Mouse (Mus musculus): Measurements from ENCODE around the gene Rictor. TPM values are rescaled to one million over a fixed set of nuclear protein-coding genes. Genes with fewer than 3 reads are reported as not detected.

Gene Rictor
- 37.9 and 41.9 TPM in 2 replicates for polyA plus RNA-seq (2016; fragmentation: Nextera tagmentation; extraction: Ambion mirVana)

DNA sequence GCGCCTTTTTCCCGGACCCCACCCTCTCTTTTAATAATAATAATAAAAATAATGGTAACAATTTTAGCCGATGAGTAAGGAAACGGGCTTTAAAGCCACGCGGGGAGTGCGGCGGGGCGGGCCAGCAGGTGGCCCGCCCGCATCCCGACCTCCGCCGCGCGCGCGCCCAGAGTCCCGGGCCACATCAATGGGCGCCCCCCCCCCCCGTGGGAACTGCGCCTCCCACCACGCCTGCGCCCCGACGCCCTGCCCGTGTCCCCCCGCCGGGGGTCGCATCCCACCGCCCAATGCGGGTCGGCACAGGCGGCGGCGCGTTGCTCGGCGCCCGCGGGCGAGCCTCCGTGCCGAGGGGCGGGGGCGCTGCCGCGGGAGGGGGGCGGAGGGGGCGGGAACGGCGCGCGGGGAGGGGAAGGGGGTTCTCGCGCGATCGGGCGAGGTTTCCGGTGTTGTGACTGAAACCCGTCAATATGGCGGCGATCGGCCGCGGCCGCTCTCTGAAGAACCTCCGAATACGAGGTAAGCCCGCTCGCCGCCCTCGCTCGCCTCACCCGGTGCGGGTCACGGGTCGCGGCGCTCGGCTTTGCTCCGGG, at the start of gene Rictor:
Rictor (plus strand) TSS at position 444 of the 590 bp plus-strand sequence.
- Histone ChIP-seq H3K4me3 (peak within 1 kb of the TSS; percentile 91), H3K27me3 (ENCODE audit: low read depth, poor library complexity, severe bottlenecking) (no peaks in the 10 kb centered on the region; the same call in 1 of the 2 replicates), H3K36me3 (no peaks in the 10 kb centered on the region), H3K4me1 (peaks cover 29% of the 10 kb centered on the region), H3K27ac (replicated peaks) (peak within 1 kb of the TSS; percentile 96), H3K9me3 (replicated peaks) (no peaks in the 10 kb centered on the region)
- DNase-seq (ENCODE audit: low spot score): peak; percentile 93
- under 1% methylated on average over 78 of the region's 82 CpGs for WGBS

DNA sequence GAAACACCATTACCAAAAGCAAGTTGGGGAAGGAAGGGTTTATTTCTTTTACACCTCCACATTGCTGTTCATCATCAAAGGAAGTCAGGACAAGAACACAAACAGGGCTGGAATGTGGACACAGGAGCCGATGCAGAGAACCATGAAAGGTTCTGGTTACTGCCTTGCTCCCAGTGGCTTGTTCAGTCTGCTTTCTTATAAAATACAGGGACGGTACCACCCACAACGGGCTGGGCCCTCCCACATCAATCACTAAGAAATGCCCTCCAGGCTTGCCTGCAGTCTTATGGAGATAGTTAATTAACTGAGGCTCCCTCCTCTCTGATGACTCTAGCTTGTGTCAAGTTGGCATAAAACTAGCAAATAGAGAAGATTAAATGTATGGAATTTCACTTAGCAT, 46.2 kb upstream of the Rictor start:
- H3K4me1 ChIP-seq: peaks cover under 1% of the 10 kb centered on the region
- no peak for DNase-seq (ENCODE audit: low spot score)
- H3K27me3 ChIP-seq (ENCODE audit: low read depth, poor library complexity, severe bottlenecking): no peaks in the 10 kb centered on the region
- no peak overlapping the region for H3K27ac ChIP-seq (replicated peaks)
- H3K36me3 ChIP-seq: no peaks in the 10 kb centered on the region
- WGBS: 67% methylated on average over 3 of the region's 3 CpGs
- H3K4me3 ChIP-seq: no peak overlapping the region
- H3K9me3 ChIP-seq (replicated peaks): no peaks in the 10 kb centered on the region

DNA sequence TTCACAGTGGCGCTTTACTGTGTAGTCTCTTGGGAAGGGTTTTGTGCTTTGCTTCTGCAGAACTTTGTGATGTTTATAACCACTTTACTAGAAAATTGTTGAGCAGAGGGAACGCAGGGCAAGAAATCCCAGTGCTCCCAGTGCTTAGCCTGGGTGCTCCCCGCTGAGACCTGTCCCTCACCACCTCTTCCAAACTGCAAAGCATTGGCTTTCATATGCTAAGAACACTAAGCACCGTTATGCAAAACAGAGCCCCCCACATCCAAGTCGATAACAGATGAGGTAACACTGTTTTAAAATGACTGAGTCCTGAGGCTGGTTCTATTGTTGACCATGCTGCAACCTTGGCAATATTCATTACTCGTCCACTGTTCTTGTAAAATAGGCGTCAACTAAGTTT, 44.2 kb upstream of the Rictor start:
- H3K4me1 ChIP-seq: peaks cover 3% of the 10 kb centered on the region; the same call in 1 of the 2 replicates

DNA sequence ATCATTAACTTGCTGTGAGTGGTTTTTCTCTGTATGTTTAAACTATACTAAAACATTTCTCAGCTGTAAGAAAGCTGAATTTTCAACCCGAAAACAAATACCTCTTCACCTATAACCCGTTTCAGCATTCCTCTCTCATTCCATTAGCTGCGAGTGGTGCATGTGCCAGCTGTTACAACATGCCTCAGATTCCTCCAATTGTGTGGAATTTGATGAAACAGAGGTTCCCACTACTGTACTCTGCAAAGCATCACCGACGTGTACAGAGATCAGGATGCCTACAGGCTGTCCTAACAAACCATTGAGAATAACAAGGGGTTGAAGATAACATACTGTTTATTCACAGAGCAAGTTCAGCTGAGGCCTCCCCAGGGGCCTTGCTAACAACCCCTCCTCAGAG, 42.1 kb upstream of the Rictor start:
- Histone ChIP-seq H3K36me3 (no peaks in the 10 kb centered on the region), H3K27ac (replicated peaks) (no peak overlapping the region), H3K27me3 (ENCODE audit: low read depth, poor library complexity, severe bottlenecking) (no peaks in the 10 kb centered on the region), H3K9me3 (replicated peaks) (no peaks in the 10 kb centered on the region), H3K4me1 (peaks cover 5% of the 10 kb centered on the region; the same call in 1 of the 2 replicates), H3K4me3 (no peak overlapping the region)
- DNase-seq (ENCODE audit: low spot score): no peak
- WGBS: 53% methylated on average over 5 of the region's 5 CpGs

More for the DNA sequence above, 44.2 kb upstream of the Rictor start:
- Histone ChIP-seq H3K4me3 (no peak overlapping the region), H3K27ac (replicated peaks) (no peak overlapping the region), H3K27me3 (ENCODE audit: low read depth, poor library complexity, severe bottlenecking) (no peaks in the 10 kb centered on the region), H3K9me3 (replicated peaks) (no peaks in the 10 kb centered on the region), H3K36me3 (no peaks in the 10 kb centered on the region)
- 70% methylated on average over 7 of the region's 7 CpGs for WGBS
- no peak for DNase-seq (ENCODE audit: low spot score)

DNA sequence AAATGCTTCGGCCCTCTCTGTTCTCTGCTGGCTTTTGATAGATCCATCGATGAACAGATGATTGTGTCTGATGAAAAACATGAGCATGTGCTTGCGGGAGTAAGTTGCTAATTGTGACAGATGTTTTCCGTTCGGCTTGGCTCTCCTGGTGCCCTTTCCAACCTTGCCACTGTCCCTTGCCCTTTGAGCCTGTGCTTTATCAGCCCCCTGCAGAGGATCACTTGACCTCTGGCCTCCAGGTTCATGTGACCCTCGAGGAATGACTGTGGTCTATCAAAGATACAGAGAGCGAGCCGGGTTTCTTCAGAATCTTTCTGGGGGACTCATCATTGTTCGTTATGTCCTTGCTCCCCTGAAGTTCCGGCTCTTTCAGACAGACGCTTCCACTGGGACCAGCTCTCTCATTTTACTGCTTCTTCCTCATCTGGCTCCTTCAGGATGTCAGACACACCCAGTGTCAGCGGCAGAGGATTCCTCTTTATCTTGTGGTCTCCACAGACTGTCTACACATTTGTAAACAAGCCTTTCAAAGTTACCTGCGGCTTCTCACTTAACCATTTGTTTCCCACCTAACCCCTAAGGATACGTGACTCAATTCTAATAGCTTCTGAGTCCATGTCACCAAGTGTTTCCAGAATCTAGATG, 39.3 kb upstream of the Rictor start:
- DNase-seq (ENCODE audit: low spot score): peak; percentile 31
- Histone ChIP-seq H3K4me3 (no peak overlapping the region), H3K27ac (replicated peaks) (no peak overlapping the region), H3K27me3 (ENCODE audit: low read depth, poor library complexity, severe bottlenecking) (no peaks in the 10 kb centered on the region), H3K36me3 (no peaks in the 10 kb centered on the region), H3K9me3 (replicated peaks) (no peaks in the 10 kb centered on the region), H3K4me1 (peaks cover 5% of the 10 kb centered on the region; the same call in 1 of the 2 replicates)
- WGBS: 32% methylated on average over 14 of the region's 14 CpGs

DNA sequence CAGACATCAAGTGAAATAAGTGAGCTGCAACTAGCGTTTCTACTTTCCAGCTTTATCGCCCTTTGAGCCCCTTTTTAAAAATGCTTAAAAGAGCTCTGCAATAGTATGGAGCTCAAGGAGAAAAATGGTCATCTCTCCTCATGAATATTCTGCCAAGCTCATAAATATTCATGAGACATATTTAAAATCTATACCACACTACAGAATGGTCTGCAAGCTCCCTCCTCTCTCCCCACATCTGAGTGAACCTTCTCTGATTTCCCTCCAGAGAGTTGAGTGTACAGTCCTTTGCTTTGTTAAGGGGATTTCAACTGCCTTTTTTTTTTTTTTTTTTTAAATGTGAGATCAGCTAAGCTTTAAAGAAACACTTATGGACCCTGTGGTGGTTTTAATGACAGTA, 29.7 kb upstream of the Rictor start:
- no peaks in the 10 kb centered on the region for H3K4me1 ChIP-seq
- H3K4me3 ChIP-seq: no peak overlapping the region
- H3K36me3 ChIP-seq: no peaks in the 10 kb centered on the region
- no peaks in the 10 kb centered on the region for H3K9me3 ChIP-seq (replicated peaks)
- no peak for DNase-seq (ENCODE audit: low spot score)
- no peak overlapping the region for H3K27ac ChIP-seq (replicated peaks)
- WGBS: 81% methylated on average over 2 of the region's 2 CpGs
- no peaks in the 10 kb centered on the region for H3K27me3 ChIP-seq (ENCODE audit: low read depth, poor library complexity, severe bottlenecking)

DNA sequence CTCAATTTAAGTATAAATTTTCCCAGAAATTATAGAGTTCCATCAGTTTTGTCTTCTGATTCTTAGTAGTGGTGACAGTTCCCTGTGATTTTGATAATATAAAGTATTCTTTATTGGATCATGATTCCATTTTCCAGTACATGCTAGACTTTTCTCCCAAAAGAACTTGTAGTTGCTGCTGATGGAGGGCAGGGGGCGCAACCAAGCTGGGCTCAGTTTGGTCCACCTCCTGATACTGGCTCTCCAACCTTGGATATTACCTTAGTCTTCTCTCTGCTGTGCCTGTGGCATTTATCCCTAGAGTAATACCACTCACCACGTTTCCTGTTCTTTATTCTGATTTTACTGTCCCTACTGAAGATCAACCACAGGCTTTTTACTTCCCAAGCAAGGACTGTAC, 6.0 kb upstream of the Rictor start:
- Histone ChIP-seq H3K27me3 (ENCODE audit: low read depth, poor library complexity, severe bottlenecking) (no peaks in the 10 kb centered on the region; the same call in 1 of the 2 replicates), H3K9me3 (replicated peaks) (no peaks in the 10 kb centered on the region), H3K36me3 (no peaks in the 10 kb centered on the region), H3K4me1 (no peaks in the 10 kb centered on the region), H3K4me3 (no peak overlapping the region), H3K27ac (replicated peaks) (no peak overlapping the region)
- no peak for DNase-seq (ENCODE audit: low spot score)
- WGBS: 73% methylated on average over 2 of the region's 2 CpGs

DNA sequence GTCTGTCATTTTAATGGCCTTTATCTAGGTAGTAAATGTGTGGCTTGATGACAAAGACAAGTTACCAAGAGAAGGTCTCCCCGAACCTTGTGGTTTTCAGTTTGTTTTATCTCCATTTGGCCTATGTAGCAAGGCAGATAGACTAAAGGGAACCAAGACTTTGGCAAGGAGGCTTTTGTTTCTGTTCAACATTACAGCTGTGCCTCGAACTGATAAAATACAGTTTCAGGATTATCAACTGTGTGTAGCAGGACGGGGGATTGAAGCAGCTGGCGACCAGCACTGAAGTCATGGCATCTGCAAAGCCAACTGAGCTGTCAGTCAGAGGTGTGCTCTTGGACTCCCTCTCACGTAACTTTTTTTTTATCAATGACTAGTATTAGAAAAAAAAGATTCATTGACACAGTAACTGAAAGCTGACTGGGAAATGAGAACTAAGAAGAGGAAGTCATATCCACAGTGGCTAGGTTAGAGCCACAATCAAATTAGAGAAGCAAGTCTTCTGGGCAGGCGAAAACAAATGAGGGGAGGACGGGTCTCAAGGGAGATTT, 2.8 kb upstream of the Rictor start:
- WGBS: 70% methylated on average over 7 of the region's 7 CpGs
- no peaks in the 10 kb centered on the region for H3K9me3 ChIP-seq (replicated peaks)
- no peaks in the 10 kb centered on the region; the same call in 1 of the 2 replicates for H3K27me3 ChIP-seq (ENCODE audit: low read depth, poor library complexity, severe bottlenecking)
- DNase-seq (ENCODE audit: low spot score): no peak
- H3K4me1 ChIP-seq: peaks cover 12% of the 10 kb centered on the region
- H3K36me3 ChIP-seq: no peaks in the 10 kb centered on the region
- no peak overlapping the region for H3K27ac ChIP-seq (replicated peaks)
- no peak overlapping the region for H3K4me3 ChIP-seq

DNA sequence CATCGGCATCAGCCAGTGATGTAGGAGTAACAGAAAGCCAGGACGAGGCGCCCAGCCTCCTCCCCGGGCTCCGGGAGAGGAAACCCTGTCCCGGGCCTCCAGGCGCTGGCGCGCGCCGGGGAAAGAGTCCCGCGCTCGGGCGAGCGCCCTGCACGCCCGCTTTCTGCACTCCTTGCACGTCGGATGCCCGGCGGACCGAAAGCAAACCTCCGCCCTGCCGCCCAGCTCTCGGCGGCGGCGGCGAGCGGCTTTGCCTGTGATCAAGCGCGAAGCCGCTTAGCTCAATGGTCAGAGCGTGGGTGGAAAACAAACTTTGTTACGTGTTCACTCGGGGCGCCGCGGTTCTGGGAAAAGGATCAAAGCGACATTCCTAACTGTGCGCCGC, 636 bp upstream of the Rictor start:
- peak; percentile 84 for DNase-seq (ENCODE audit: low spot score)
- peak overlapping the region; percentile 96 for H3K27ac ChIP-seq (replicated peaks)
- no peaks in the 10 kb centered on the region; the same call in 1 of the 2 replicates for H3K27me3 ChIP-seq (ENCODE audit: low read depth, poor library complexity, severe bottlenecking)
- no peaks in the 10 kb centered on the region for H3K36me3 ChIP-seq
- H3K9me3 ChIP-seq (replicated peaks): no peaks in the 10 kb centered on the region
- H3K4me3 ChIP-seq: peak overlapping the region; percentile 91
- H3K4me1 ChIP-seq: peaks cover 24% of the 10 kb centered on the region
- WGBS: 0% methylated on average over 43 of the region's 43 CpGs

DNA sequence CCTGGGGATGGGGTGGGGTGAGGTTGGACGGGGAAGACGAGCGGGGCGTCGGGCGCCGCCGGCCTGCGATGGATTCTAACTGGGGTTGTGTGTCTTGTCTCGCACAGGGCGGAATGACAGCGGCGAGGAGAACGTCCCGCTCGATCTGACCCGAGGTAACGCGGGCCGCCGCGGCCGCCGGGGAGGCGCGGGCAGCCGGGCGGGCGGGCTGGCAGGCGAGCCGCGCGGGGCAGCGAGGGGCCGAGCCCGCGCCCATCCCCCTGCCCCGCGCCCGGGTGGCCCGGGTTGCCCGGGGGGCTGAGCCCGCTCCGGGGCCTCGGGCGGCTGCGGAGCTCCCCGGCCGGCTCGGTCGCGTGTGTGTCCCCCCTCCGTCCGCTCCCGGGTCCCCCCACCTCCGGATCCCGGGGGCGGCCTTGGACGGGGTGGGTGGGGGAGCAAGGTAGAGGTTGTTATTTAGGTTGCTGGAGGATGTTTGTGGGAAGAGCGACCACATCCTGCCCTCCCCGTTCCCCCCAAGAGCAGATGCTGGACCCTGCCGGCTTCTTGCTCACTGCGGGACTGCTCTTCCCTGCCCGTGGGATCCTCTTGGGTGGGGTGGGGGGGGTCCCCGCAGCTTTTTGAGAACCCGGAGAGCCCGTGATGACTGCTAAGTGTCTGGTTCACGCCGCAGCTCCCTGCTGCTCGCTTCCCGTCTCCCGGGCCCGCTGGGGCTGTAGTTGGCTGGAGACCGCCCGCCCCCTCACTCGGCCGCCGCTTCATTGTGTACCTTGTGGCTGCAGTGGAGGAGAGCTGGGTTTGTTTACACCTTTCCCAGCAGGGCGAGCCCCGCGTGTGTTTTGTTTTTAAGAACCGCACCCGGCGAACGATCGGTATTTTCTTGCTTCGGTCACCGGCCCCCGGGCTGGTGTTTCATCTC, 605 bp downstream of the Rictor start:
- no peaks in the 10 kb centered on the region for H3K9me3 ChIP-seq (replicated peaks)
- H3K36me3 ChIP-seq: no peaks in the 10 kb centered on the region
- peak overlapping the region; percentile 91 for H3K4me3 ChIP-seq
- peak overlapping the region; percentile 96 for H3K27ac ChIP-seq (replicated peaks)
- H3K4me1 ChIP-seq: peaks cover 35% of the 10 kb centered on the region
- under 1% methylated on average over 77 of the region's 89 CpGs for WGBS
- peak; percentile 56 for DNase-seq (ENCODE audit: low spot score)
- H3K27me3 ChIP-seq (ENCODE audit: low read depth, poor library complexity, severe bottlenecking): no peaks in the 10 kb centered on the region; the same call in 1 of the 2 replicates

DNA sequence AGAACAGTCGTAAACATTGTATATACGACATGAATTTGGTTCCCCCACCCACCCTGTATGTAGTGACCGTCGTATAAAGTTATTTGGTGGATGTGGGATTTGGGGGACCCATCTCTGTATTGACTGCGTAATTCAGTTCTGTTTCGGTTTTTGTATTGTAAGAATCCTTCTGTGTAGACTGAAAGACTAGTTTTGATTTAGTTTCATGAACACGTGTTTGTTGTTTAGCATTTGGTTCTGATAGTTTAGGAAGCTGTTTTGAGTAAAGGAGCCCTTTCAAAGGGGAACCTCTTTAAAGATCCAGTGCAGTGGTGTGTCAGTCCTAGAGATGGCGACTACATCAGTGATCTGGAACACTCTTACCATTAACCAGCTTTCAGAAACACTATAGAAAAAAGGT, 1.4 kb downstream of the Rictor start:
- no peaks in the 10 kb centered on the region for H3K36me3 ChIP-seq
- no peak for DNase-seq (ENCODE audit: low spot score)
- WGBS: 25% methylated on average over 8 of the region's 8 CpGs
- peak overlapping the region; percentile 91 for H3K4me3 ChIP-seq
- H3K9me3 ChIP-seq (replicated peaks): no peaks in the 10 kb centered on the region
- peak overlapping the region; percentile 96; the same call in 1 of the 2 replicates for H3K27ac ChIP-seq (replicated peaks)
- H3K27me3 ChIP-seq (ENCODE audit: low read depth, poor library complexity, severe bottlenecking): no peaks in the 10 kb centered on the region; the same call in 1 of the 2 replicates
- peaks cover 36% of the 10 kb centered on the region for H3K4me1 ChIP-seq

DNA sequence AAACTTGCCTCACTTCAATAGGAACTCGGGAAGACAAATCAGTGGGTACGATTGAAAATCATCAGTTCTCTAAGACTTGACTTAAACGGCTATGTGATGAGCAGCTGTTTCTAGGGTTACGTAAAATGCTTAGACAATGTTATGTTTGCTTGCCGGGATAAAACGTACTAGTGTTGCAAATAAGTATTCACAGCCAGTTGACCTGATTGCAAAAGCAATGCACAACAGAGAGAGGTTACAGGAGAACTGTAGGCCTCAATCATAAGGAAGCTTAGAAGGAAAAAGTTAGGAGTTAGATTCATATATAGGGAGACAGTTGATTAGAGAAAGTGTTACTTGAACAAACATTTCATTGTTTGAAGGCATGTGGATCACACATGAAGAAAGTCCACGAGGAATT, 2.2 kb downstream of the Rictor start:
- 89% methylated on average over 7 of the region's 7 CpGs for WGBS
- no peak for DNase-seq (ENCODE audit: low spot score)
- peak overlapping the region; percentile 91; the same call in 1 of the 2 replicates for H3K4me3 ChIP-seq
- no peaks in the 10 kb centered on the region; the same call in 1 of the 2 replicates for H3K27me3 ChIP-seq (ENCODE audit: low read depth, poor library complexity, severe bottlenecking)
- H3K4me1 ChIP-seq: peaks cover 42% of the 10 kb centered on the region
- H3K36me3 ChIP-seq: no peaks in the 10 kb centered on the region
- H3K27ac ChIP-seq (replicated peaks): no peak overlapping the region
- H3K9me3 ChIP-seq (replicated peaks): no peaks in the 10 kb centered on the region

Measured in midbrain, embryonic 10.5 days (tissue).